In genomic region chr4:150002021-150002528, GRCm38 (mm10) we compare ENCODE assay signal across 9 mouse cellular contexts. TPM values are rescaled to one million over a fixed set of nuclear protein-coding genes. Genes with fewer than 3 reads are reported as not detected.
DNase-seq lines count a peak whose midpoint lies in the region; ATAC-seq and TF ChIP-seq lines count a peak whose summit lies in the region.
"Had no signal": no experiment of that assay in that cellular context is flagged by ENCODE, and none has a peak within 500 bp of the region (broad histone marks: within the 10 kb centered on the region; RNA-seq: fewer than 3 reads in every experiment).

No protein-coding gene starts in this region.

- 46% methylated on average over 12 of the region's 12 CpGs for WGBS in heart, adult 2 months
- 50% methylated on average over 12 of the region's 12 CpGs for WGBS in kidney, postnatal 0 days

- intact Hi-C loops in heart, adult 2 months (cut with DNase I) = no loop called here
- intact Hi-C loops in heart, postnatal 14 days (cut with DNase I) = no loop called here

- H3K9ac ChIP-seq in heart, adult 2 months (ENCODE audit: low read depth, low read length) = peak overlapping the region; percentile 4
- peak overlapping the region; percentile 18; the same call in 1 of the 2 replicates for H3K9ac ChIP-seq in kidney, postnatal 0 days (ENCODE audit: low read depth, low read length)

- H3K4me1 ChIP-seq in heart, adult 2 months (ENCODE audit: control insufficient read depth, insufficient read depth, low read length) = peaks cover 41% of the 10 kb centered on the region
- peaks cover 49% of the 10 kb centered on the region for H3K4me1 ChIP-seq in kidney, postnatal 0 days (replicated peaks; ENCODE audit: insufficient read depth, low read length)

- H3K36me3 ChIP-seq in heart, adult 2 months (ENCODE audit: control insufficient read depth, insufficient read depth, low read length) = no peaks in the 10 kb centered on the region; the same call in 1 of the 2 replicates
- no peaks in the 10 kb centered on the region for H3K36me3 ChIP-seq in kidney, postnatal 0 days (ENCODE audit: insufficient read depth, low read length)

- 0 out of 2 replicates have a peak, but pooled peaks have one; percentile 21 for TF ChIP-seq POLR2A in heart, adult 2 months (IDR thresholded peaks at IDR 0.05; ENCODE audit: insufficient read depth, low read depth, low read length)

- H3K27ac ChIP-seq in heart, adult 2 months = peak overlapping the region; percentile 79
- H3K27ac ChIP-seq in kidney, postnatal 0 days = peak overlapping the region; percentile 89

- peak; percentile 47 to 54 for DNase-seq in heart, adult 2 months
- no peak for DNase-seq in heart, postnatal 14 days
- DNase-seq in kidney, postnatal 0 days (ENCODE audit: low spot score) = peak; percentile 58
- no peak for DNase-seq in B cell, adult 2 months
- no peak for DNase-seq in frontal cortex, postnatal 14 days (ENCODE audit: low spot score in 2 of 2)
- no peak for DNase-seq in ovary, adult 18-20 months (ENCODE audit: low spot score)
- DNase-seq: gastrocnemius, postnatal 10 days had no signal

- H3K27me3 ChIP-seq in heart, adult 2 months (ENCODE audit: control insufficient read depth, insufficient read depth, low read length) = no peaks in the 10 kb centered on the region
- no peaks in the 10 kb centered on the region for H3K27me3 ChIP-seq in kidney, postnatal 0 days (ENCODE audit: insufficient read depth, low read length)

- peaks cover 3% of the 10 kb centered on the region for H3K79me2 ChIP-seq in heart, adult 2 months (replicated peaks; ENCODE audit: control insufficient read depth, insufficient read depth, low read length)

- no peaks in the 10 kb centered on the region for H3K9me3 ChIP-seq in kidney, postnatal 0 days (replicated peaks; ENCODE audit: low read length)

- H3K4me2 ChIP-seq in kidney, postnatal 0 days (ENCODE audit: low read length) = peak overlapping the region; percentile 47

- TF ChIP-seq CTCF in heart, adult 2 months (IDR thresholded peaks at IDR 0.05) = no peak
- no peak for TF ChIP-seq CTCF in kidney, postnatal 0 days (IDR thresholded peaks at IDR 0.05; ENCODE audit: low read depth)

- H3K4me3 ChIP-seq in heart, adult 2 months = peak overlapping the region; percentile 30; the same call in 1 of the 2 replicates
- H3K4me3 ChIP-seq in kidney, postnatal 0 days (replicated peaks; ENCODE audit: low read depth, low read length) = peak overlapping the region; percentile 5

- peak; percentile 73 for ATAC-seq in common myeloid progenitor, adult 5-6 weeks (replicated peaks; ENCODE audit: low read depth, poor library complexity, severe bottlenecking)
- ATAC-seq in kidney, postnatal 0 days (replicated peaks; ENCODE audit: low FRiP score, low read depth) = peak; percentile 22
- ATAC-seq in megakaryocyte-erythroid progenitor cell, adult 5-6 weeks (replicated peaks; ENCODE audit: low FRiP score, low TSS enrichment, poor library complexity, severe bottlenecking) = peak; percentile 75

- TF ChIP-seq EP300 in heart, adult 2 months (IDR thresholded peaks at IDR 0.05; ENCODE audit: insufficient read depth, low read depth, low read length) = no peak

RNA-seq across cellular contexts. Expression of gene H6pd, which starts 6.7 kb away (rescaled TPM):
- total RNA-seq in heart, adult 2 months (2021) = 10 to 100 TPM; 39.0 to 44.2 TPM
- polyA plus RNA-seq in heart, adult 2 months (2012; rRNA removed) = 27.4 and 29.5 TPM in 2 replicates
- 10 to 100 TPM; 41.0 to 45.9 TPM for total RNA-seq in heart, postnatal 14 days (2021)
- 15.2 and 19.5 TPM in 2 replicates for total RNA-seq in common myeloid progenitor, adult 5-6 weeks (2017)
- 27.2 and 27.8 TPM in 2 replicates for polyA plus RNA-seq in kidney, postnatal 0 days (2015; fragmentation: Nextera tagmentation; extraction: Ambion mirVana)
- total RNA-seq in megakaryocyte-erythroid progenitor cell, adult 5-6 weeks (2014; fragmentation: Nextera tagmentation) = 12.9 and 16.8 TPM in 2 replicates
- total RNA-seq in megakaryocyte-erythroid progenitor cell, adult 5-6 weeks (2017) = 9.8 and 11.9 TPM in 2 replicates

RNA-seq across cellular contexts. Expression of gene Spsb1, which starts 47.2 kb away (rescaled TPM):
- 10 to 100 TPM; 28.3 to 35.3 TPM for total RNA-seq in heart, adult 2 months (2021)
- 32.2 and 38.7 TPM in 2 replicates for polyA plus RNA-seq in heart, adult 2 months (2012; rRNA removed)
- total RNA-seq in heart, postnatal 14 days (2021) = 10 to 100 TPM; 44.8 to 49.3 TPM
- total RNA-seq in common myeloid progenitor, adult 5-6 weeks (2017) = not detected in 2 replicates
- 10.7 and 11.6 TPM in 2 replicates for polyA plus RNA-seq in kidney, postnatal 0 days (2015; fragmentation: Nextera tagmentation; extraction: Ambion mirVana)
- total RNA-seq in megakaryocyte-erythroid progenitor cell, adult 5-6 weeks (2014; fragmentation: Nextera tagmentation) = 0.35 TPM in 1 of 2 replicates, not detected in the other
- not detected in 2 replicates for total RNA-seq in megakaryocyte-erythroid progenitor cell, adult 5-6 weeks (2017)

Comparison
In these comparisons a context has a peak if more than half of its experiments do, and no peak if none do; other contexts are left out.
1. DNase-seq: peak in heart, adult 2 months (2 of 2) and kidney, postnatal 0 days (single experiment); none in heart, postnatal 14 days (0 of 2), B cell, adult 2 months (0 of 2), frontal cortex, postnatal 14 days (0 of 2) and ovary, adult 18-20 months (single experiment).
2. ATAC-seq: peak in every context shown above with its lines; median percentile 75 in megakaryocyte-erythroid progenitor cell, adult 5-6 weeks; 73 in common myeloid progenitor, adult 5-6 weeks; 22 in kidney, postnatal 0 days.
3. RNA of gene Spsb1, which starts 47.2 kb away (total RNA-seq): 44.8 to 49.3 TPM in heart, postnatal 14 days and 28.3 to 35.3 TPM in heart, adult 2 months; not detected in common myeloid progenitor, adult 5-6 weeks and 0.35 TPM in megakaryocyte-erythroid progenitor cell, adult 5-6 weeks; every median in the first group is over 10 times any median in the second.